Mouse (Mus musculus) frontal cortex, postnatal 10 days (tissue): ENCODE measurements around the gene Ppm1n.

Experiments
- DNase-seq, 2 experiments: peaks; one replicate each; pipeline ENCODE4 v3.0.0; 2022; ENCODE audit warnings: low spot score in 2 of 2, mixed read lengths in 1 of 2

Ppm1n gene

GRCm38 (mm10) chr7:19307739-19308453, 28.0 kb upstream of the Ppm1n start:
- DNase-seq: peak; percentile 70 to 74

GRCm38 (mm10) chr7:19306819-19307738, 27.2 kb upstream of the Ppm1n start:
- no peak for DNase-seq

GRCm38 (mm10) chr7:19305796-19306765, 26.2 kb upstream of the Ppm1n start:
- no peak for DNase-seq

- no peak for DNase-seq
Observed at GRCm38 (mm10) chr7:19305413-19305735, 25.5 kb upstream of the Ppm1n start.

GRCm38 (mm10) chr7:19304501-19305412, 24.9 kb upstream of the Ppm1n start:
- DNase-seq: no peak

- DNase-seq: no peak
Observed at GRCm38 (mm10) chr7:19303770-19304169, 23.9 kb upstream of the Ppm1n start.

GRCm38 (mm10) chr7:19303046-19303305, 23.1 kb upstream of the Ppm1n start:
- DNase-seq: no peak

GRCm38 (mm10) chr7:19302264-19303045, 22.6 kb upstream of the Ppm1n start:
- DNase-seq: no peak

- no peak for DNase-seq
Observed at GRCm38 (mm10) chr7:19301461-19302263, 21.8 kb upstream of the Ppm1n start.

- peak in 1 of 2 experiments; percentile 77 for DNase-seq
Observed at GRCm38 (mm10) chr7:19300501-19301421, 20.9 kb upstream of the Ppm1n start.

- no peak for DNase-seq
Observed at GRCm38 (mm10) chr7:19299194-19299593, 19.3 kb upstream of the Ppm1n start.

GRCm38 (mm10) chr7:19297794-19298193, 17.9 kb upstream of the Ppm1n start:
- no peak for DNase-seq

GRCm38 (mm10) chr7:19297034-19297433, 17.2 kb upstream of the Ppm1n start:
- DNase-seq: no peak

GRCm38 (mm10) chr7:19295503-19296185, 15.8 kb upstream of the Ppm1n start:
- peak; percentile 88 to 92 for DNase-seq

- DNase-seq: no peak
Observed at GRCm38 (mm10) chr7:19290969-19291596, 11.2 kb upstream of the Ppm1n start.

GRCm38 (mm10) chr7:19284763-19285162, 4.9 kb upstream of the Ppm1n start:
- DNase-seq: peak in 1 of 2 experiments; percentile 62

- peak in 1 of 2 experiments; percentile 33 for DNase-seq
Observed at GRCm38 (mm10) chr7:19283406-19283804, 3.5 kb upstream of the Ppm1n start.
